Mouse (Mus musculus) monocyte, adult 2 months (primary cell): ENCODE measurements around the gene Zgrf1.

Experiments used
- DNase-seq, 2 experiments: peaks; one replicate each; pipeline ENCODE4 v3.0.0; 2022; ENCODE audit warnings: low spot score in 2 of 2, low read depth in 1 of 2

Zgrf1 gene

DNA sequence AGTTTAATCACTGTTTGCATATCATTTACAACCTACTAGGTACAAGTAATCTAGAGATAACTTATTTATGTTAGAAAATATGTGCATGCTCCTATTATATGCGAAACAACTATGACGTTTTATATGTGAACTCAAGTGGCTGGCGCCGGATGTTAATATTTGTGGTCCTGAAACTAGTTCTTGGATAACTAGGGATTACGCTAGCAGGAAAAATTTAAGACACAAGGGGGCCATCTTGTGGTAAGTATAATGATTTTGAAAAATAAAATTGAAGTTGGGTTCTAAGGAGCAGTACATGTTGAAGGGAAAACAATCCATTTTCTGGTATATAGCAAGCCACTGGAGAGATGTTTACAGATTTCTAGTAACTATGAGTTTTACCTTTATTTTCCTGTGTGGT is 1.4 kb downstream of the Zgrf1 start:
- DNase-seq = no peak

DNA sequence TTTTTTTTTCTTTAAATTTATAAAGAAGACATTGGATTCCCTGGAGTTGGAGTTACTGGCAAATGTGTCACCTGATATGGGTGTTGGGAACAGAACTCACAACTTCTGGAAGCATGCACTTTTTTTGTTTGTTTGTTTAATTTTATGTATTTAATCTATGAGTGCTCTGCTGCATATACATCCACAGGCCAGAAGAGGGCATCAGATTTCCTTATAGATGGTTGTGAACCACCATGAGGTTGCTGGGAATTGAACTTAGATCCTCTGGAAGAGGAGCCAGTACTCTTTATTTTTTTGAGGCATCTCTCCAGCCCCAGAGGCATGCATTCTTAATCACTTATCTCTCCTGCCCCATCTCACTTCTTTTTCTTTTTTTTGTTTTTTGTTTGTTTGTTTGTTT is 4.9 kb downstream of the Zgrf1 start:
- DNase-seq = no peak

DNA sequence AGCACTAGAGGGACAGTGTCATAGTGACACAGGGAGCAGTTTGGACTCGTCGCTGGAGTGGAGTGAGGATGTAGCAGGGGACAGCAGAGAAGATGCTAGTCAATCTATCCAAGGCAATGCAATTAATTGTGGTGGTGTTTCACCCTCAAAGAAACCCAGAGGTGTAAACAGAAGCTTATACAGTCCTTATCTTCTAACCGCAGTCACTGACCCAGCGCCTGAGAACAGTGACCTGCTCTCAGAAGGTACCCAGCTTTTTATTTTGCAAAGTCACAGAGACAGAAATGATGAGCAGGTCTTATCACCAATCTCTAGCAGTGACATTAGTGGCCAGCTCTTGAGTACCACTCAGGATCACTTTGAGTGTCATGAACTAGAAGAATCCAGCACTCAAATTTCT is 9.7 kb downstream of the Zgrf1 start:
- no peak for DNase-seq

DNA sequence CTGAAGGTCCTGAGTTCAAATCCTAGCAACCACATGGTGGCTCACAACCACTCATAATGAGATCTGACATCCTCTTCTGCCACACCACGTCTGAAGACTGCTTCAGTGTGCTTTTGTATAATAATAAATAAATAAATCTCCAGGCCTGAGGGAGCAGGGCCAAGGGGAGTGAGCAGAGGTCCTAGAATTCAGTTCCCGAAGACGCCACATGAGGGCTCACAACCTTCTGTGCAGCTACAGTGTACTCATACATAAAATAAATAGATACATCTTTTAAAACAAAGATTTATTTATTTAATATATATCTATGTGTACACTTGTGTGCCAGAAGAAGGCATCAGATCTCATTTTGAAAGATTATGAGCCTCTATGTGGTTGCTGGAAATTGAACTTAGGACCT is 11.8 kb downstream of the Zgrf1 start:
- no peak for DNase-seq

DNA sequence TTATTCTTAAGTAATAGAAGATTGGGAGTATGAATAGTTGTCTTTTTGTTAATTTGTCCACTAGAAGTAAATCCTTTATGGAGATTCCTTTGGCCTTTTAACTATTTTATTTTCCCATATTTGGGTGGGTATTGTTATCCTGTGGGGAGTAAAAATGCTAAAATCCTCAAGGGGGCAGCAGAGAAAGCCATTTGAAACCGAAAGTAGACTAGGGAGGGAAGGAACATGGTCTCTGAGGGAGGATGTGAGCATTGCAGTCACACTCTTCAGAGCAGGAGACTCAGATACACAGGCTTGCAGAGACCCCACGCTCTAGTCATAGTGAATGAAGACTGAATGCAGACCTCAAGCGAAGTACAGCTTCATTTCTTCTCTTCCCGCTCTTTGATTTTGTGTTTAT is 19.3 kb downstream of the Zgrf1 start:
- peak in 1 of 2 experiments; percentile 15 for DNase-seq

DNA sequence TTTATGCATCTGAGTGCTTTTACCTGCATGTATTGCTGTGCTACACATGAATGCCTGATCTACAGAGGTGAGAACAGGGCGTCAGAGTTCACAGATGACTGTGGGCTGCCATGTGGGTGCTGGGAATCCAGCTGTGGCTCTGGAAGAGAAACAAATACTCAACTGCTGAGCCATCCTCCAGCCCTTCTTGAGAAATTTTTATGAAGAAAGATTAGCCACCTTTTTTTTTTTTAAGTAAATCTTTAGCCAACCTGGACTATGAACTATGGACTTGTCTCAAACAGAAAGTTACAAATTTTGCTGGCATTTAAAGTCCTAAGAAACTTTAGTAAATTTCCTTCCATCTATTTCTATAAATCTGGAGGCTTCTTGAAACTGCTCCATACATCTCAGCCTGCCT is 43.8 kb downstream of the Zgrf1 start:
- DNase-seq = no peak

DNA sequence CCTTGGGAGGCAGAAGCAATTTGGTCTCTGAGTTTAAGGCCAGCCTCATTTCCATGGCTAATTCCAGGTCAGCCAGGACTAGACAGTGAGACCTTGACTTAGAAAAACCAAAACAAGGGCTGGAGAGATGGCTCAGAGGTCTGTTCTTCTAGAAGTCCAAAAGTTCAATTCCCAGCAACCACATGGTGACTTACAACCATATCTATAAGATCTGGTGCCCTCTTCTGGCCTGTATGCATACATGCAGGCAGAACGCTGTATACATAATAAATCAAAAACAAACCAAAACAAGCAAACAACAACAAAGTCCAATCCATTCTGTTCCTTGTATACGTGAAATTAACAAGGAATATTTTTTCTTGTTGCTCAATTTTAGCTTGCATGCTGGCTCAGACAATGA is 54.8 kb downstream of the Zgrf1 start:
- DNase-seq = no peak

DNA sequence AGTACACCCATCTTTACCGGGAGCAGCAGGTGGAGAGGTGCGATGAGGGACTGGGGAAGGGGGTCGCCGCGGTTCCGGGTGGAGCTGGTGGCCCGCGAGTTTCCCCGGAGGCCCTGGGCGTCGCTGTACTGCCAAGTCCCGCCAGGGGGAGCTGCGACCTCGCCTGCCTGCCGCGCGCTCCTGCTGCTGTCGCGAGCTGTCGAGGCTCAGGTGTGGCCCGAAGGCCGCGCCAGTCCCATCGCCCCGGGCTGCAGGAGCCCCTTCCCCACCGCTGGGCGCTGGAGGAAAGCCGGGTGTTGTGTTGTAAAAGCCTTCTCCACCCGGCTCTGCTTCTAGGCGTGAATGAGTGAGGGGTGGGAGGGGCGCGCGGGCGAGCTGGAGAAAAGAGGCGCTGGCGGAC is 72.0 kb downstream of the Zgrf1 start:
- DNase-seq = peak in 1 of 2 experiments; percentile 59

DNA sequence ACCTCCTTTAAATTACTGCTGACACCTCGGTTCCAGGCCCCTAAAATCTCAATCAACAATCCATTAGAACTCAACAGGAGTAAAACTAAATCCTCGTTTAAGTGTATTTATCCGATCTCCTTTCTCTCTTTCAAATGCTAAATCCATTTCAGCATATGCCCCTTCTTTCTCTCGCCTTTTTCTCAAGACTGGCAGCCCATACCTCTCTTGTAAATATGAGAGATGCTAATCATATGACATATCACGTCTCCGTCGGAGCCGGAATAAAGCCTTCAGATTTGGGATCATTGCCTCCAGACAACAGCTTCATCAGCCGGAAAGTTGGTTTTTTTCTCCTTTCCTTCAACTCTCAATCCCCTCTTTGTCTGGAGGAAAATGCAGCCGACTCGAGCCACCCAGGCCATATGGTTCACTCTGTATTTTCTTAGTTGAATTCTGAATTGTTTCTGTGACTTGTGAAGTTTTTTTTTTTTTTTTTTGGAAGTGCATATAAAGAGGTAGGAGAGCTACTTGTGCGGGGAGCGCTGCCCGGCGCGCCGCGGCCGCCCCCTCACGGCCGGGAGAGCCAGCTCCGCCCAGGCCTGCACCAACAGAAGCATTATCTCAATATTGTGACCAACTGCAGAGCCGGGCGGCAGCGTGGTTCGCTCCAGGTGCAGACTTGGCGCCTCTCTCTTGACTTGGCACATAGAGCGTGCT is 72.6 kb downstream of the Zgrf1 start:
- no peak for DNase-seq

DNA sequence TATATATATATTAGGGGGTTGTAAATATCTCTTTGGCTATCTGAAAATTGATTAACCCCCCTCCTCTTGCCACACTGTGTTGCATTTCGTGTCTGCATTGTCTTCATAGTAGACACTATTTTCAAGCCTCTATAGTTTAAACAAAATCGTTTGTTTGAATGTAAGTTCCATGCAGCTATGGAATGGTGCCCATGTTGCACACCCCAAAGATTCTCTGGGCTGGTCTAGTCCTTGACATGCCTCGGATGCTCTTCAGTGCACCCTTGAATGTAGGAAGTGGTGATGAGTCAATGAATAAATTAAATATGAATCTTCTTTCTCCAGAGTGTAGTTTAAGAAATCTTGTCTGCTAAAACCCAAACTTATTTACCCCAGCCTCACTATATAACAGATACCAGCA is 73.2 kb downstream of the Zgrf1 start:
- DNase-seq = no peak

DNA sequence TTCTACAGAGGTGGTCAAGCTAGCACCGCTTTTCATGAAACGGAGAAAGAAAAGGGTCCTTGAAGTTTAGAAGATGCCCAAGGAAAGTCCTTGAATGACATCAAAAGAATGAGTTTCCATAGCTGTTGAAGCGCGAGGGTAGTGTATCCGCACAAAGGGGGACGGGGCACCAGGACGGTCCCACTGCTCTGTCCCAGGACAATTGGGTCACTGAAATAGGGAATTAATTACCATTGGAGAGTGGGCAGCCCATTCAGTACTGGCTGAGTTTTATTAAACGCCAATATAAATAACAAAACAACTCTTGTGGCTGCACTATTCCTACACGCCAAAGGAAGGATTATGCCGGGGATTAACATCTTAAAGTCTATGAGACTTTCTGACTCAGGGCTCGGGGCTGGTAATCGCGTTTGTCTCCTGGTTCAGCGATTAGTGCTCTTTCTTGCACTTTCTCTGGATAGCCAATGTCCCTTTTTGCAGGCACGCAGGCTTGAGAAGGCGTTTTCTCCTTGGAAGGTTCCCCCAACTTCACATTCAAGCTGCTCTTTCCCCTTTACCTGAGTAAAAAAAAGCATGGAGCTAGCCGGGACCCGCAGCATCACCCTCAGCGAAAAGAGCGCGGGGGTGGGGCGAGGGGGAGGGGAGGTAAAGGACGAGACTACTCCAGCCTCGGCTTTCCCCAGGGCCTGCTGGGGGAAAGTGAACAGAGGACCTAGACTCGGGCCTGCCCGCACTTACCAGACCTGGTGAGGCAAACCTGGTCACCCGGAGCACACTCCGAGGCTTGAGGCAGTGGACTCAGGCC is 74.1 kb downstream of the Zgrf1 start:
- no peak for DNase-seq

DNA sequence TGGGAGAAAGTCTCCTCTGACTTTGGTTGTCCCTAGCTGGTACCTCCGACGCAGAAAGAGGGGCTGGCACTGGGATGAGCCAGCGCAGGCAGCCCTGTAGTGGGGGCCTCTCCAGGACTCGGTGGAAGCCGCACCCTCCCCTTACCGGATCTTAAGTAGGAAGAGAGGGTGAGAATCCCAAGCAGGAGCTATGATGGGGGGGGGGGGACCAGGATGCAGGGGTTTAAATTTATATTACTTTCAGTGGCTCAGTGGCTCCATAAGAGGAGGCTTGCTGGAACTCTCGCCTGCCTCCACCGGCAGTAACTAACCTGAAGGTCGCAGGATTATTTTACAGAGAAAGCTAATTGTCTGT is 74.6 kb downstream of the Zgrf1 start:
- DNase-seq = no peak

DNA sequence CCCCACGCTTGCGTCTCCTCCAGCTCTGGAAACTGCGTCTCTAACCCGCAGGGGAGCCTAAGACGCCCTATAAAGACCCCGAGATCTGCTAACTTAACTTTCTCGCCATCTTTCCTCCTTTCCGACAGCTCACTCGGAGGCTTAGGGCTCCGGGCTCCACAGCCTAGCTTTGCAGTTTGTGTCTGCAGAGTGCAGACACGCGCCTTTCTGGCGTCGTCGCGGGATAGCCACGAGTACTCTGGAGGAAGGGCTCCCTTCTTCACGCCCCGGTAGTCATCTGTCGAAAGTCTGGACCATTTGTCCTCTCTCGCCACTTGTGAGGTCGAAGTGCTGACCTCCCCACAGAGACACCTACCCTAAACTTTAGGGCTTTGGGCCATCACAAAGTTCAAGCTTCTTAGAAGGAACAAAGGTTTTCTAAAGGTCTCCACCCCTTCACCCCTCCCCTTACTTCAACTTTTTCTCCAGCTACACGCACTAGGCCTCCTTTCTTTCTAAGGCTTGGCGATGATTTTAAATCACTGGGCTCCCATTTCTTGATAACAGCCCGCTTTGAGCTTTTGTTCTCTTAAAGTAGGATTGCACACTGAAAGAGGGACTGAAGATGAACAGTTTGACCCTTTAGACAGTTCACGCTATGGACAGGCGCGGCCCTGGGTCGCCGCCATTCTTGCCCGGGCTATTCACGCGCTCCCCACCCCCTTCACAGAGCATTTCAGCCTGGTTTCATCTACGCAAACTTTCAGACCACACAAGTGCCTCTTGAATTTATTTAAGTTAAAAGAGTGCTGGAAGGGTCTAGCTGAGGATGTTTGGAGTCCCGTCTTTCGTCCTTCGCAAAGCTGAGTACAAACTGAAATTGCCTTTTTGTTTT is 75.3 kb downstream of the Zgrf1 start:
- DNase-seq = no peak

DNA sequence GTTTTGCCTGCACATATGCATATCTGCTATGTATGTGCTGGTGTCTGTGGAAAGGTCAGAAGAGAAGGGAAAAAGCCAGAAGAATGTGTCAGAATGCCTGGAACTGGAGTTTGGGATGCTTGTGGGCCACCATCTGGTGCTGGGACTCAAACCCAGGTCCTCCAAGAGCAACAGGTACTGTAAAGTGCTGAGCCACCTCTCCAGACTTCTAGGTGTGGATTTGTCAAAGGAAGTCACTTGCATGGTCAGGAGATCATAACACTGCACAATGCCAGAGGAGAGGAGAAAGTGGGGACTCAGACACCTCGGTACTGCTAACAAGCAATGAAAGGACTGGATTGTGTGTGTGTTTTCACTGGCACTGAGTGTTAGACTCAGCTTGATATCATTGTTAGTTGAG is 76.9 kb downstream of the Zgrf1 start:
- no peak for DNase-seq

DNA sequence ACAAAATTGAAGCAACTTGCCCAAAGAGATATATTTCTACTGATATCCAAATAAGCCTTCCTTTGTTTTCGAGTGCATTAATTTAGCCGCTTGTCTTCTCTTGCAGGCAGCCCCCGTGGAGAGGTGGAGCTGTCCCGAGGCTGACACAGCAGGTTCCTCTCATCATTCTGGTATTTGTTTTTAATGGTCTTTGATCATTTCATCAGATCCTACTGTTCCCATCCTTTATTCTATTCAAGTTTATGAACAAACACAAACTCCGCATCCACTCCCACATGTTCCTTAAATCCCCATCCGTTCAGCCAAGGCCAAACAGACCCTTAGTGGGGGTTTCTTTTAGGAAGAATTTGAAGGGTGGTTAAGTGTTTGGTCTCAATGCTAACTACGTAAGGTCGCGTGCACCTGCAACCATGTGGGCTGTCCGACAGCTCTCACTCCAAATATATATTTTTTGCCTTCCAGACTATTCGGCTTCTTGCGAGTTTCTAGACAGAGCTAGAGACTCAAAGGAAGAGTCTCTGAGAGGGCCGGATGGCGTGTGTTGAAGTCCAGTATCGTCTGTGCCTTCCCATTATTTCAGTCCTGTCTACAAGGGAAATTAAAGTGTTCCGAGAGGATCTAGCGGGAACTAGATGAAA is 77.6 kb downstream of the Zgrf1 start:
- DNase-seq = no peak

DNA sequence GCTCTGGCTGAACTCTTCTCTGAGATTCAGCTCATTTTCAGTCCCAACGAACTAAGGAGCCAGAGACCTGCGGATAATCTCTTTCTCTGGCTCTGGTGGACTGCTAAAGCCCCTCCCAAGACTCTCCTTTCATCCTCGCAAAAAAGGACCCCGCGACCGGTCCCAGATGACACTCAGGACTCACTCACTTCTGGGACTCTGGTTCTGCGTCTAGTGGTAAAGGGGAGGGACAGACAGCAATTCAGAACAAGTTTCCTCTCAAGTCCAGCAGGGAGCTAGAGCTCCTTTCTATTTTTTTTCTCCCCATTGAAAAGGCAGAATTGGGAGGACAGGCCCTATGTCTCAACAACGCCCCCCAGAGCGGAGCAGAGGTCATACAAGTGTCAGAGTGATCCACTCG is 78.3 kb downstream of the Zgrf1 start:
- DNase-seq = no peak

DNA sequence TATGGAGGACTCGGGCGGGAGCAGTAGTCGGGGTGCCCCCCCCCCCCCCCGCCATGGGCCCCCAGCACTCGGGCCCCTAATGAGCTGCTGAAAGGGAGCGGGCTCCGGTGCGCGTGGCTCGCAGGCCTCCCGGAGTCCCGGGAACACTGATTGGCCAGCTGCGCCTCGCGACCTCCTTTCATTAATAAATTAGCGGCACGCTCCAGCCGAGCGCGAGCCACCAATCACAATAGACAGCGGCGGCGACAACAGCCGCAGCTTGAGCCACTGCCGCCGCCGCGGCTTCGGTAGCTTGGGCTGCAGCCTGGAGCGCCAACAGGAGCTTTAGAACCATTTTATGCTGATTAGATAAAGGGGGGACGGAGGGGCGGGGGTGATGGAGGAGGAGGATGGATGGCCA is 79.2 kb downstream of the Zgrf1 start:
- no peak for DNase-seq

DNA sequence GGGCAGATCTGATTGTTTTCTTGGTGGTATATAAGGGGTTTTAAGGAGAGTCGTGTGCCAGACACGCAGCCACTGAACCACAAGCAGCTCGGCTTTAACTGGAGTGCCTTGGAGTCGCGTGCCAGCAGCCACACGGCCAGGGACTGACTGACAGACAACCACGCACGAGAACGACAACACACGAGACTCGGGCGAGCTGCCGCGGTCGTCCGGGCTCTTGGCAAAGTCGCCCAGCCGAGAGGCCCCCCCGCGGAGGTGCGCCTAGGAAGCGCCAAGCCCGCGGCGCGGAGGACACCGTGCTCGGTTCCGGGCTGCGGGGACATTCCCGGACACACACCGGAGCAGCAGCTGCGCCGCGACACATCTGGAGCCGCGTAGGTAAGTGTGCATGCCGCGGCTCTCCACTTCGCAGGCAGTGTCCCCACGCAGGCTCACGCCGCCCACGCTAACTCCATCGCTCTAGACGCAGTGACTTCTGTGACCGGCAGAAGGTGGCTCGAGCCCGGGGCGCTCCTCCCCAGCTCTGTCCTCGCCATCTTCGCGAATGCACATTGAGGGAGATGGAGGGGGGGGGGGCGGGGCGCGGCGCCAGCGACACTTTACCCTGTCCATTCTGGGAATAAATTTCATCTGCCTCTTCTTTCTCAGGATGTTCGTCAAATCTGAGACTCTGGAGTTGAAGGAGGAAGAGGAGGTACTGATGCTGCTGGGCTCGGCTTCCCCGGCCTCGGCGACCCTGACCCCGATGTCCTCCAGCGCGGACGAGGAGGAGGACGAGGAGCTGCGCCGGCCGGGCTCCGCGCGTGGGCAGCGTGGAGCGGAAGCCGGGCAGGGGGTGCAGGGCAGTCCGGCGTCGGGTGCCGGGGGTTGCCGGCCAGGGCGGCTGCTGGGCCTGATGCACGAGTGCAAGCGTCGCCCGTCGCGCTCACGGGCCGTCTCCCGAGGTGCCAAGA is 80.1 kb downstream of the Zgrf1 start, which contains the start of gene Neurog2:
Neurog2 (plus strand) TSS at position 56 of the 953 bp plus-strand sequence.
- DNase-seq = no peak

DNA sequence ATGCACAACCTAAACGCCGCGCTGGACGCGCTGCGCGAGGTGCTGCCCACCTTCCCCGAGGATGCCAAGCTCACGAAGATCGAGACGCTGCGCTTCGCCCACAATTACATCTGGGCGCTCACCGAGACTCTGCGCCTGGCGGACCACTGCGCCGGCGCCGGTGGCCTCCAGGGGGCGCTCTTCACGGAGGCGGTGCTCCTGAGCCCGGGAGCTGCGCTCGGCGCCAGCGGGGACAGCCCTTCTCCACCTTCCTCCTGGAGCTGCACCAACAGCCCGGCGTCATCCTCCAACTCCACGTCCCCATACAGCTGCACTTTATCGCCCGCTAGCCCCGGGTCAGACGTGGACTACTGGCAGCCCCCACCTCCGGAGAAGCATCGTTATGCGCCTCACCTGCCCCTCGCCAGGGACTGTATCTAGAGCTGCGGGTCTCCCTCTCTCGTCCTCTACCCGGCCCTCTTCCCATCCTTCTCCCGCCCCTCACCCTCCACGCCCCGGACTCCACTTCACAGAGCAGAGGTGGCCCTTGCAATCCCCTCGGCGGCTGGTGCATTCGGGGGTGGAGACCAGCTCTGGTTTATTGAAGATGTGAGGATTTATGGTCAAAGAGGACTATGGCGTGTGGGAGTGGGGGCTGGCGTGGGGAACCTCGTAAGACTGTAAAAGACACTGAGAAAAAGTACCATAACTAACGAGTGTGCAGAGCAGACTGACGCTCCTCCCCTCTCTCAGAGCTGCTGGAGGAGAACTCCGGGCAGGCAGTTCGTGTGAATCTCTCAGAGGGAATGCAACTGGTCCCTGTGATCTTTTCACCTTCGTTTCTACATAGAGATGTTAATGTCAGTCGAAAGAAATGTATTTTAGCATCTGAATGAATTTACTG is 81.1 kb downstream of the Zgrf1 start:
- peak in 1 of 2 experiments; percentile 57 for DNase-seq
